Mouse (Mus musculus): ENCODE results near the gene Armc8.

DNA sequence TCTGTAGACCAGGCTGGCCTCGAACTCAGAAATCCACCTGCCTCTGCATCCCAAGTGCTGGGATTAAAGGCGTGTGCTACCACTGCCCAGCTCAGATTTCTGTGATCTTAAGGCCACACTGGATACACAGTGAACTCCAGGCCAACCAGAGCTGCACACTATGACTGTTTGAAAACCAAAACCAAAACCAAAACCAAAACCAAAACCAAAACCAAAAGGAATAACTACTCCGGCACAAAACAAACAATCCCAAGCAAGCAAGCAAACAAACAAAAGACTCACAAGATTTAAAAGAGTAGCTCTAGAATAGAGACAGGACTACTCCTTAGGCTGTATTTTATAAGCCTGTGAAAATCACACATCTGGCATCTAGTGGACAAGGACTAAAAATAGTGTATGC, 8.3 kb downstream of the Armc8 start:
- no peak for TF ChIP-seq SRF (IDR thresholded peaks at IDR 0.05; ENCODE audit: control insufficient read depth, insufficient read length, low read depth)
- no peak for TF ChIP-seq POLR2A (IDR thresholded peaks at IDR 0.05; ENCODE audit: insufficient read length, low read depth)
- TF ChIP-seq USF1 (IDR thresholded peaks at IDR 0.05; ENCODE audit: low read depth) = no peak
- no peak for TF ChIP-seq TCF12 (IDR thresholded peaks at IDR 0.05; ENCODE audit: insufficient read depth, poor library complexity, severe bottlenecking)
- TF ChIP-seq CEBPB (IDR thresholded peaks at IDR 0.05; ENCODE audit: insufficient read depth, poor library complexity, severe bottlenecking) = no peak
- no peak for TF ChIP-seq MYOD1 (IDR thresholded peaks at IDR 0.05; ENCODE audit: control insufficient read depth in 1 of 3, insufficient read length in 2 of 3, low read depth in 2 of 3)
- TF ChIP-seq MAX (IDR thresholded peaks at IDR 0.05; ENCODE audit: low read depth) = no peak
- no peak for TF ChIP-seq MYOG (IDR thresholded peaks at IDR 0.05; ENCODE audit: control insufficient read depth in 1 of 3, insufficient read depth in 1 of 3, insufficient read length in 2 of 3, low read depth in 2 of 3)
- TF ChIP-seq E2F4 (IDR thresholded peaks at IDR 0.05; ENCODE audit: insufficient read depth) = no peak
- TF ChIP-seq REST (IDR thresholded peaks at IDR 0.05; ENCODE audit: insufficient read depth, insufficient read length) = no peak
